Mouse (Mus musculus) kidney, adult 2 months (tissue): ENCODE data around the gene Cryge.

ENCODE experiments used
- CTCF ChIP-seq: fragments of 200-500 bp; conservative IDR thresholded peaks from 2 replicates; pipeline ENCODE4 v1.5.1; 2011; ENCODE audit warnings: low read depth, mild to moderate bottlenecking, control low read depth, low read length, moderate library complexity, mixed read lengths; ENCODE audit not compliant: insufficient read depth, insufficient read length
- POLR2A ChIP-seq: fragments of 200-500 bp; IDR thresholded peaks from one replicate; pipeline ENCODE4 v1.6.1; 2011; ENCODE audit warnings: low read depth, low read length, control low read depth

DNA sequence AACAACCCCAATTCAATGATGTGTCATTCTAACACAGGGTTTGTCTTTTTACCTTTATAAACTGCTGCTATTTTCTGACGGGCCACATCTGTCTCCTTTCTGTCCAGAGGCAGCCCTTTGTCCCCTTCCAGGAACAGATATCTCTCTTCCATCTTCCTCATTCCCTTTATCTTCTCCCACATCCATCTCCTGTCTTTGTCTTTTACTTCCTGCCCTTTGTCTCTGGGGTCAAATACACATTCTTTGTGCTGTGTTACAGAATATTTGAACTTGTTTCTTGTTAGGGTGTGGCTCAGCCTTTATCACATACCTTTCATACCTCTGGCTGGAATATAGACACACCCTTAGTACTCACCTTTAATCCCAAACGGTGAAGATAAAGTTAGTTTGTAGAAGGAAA lies 13.4 kb downstream of the Cryge start:
- TF ChIP-seq POLR2A (no peak), CTCF (no peak)
